Comparison of ENCODE assay signal across 15 mouse cellular contexts in the genomic region with DNA sequence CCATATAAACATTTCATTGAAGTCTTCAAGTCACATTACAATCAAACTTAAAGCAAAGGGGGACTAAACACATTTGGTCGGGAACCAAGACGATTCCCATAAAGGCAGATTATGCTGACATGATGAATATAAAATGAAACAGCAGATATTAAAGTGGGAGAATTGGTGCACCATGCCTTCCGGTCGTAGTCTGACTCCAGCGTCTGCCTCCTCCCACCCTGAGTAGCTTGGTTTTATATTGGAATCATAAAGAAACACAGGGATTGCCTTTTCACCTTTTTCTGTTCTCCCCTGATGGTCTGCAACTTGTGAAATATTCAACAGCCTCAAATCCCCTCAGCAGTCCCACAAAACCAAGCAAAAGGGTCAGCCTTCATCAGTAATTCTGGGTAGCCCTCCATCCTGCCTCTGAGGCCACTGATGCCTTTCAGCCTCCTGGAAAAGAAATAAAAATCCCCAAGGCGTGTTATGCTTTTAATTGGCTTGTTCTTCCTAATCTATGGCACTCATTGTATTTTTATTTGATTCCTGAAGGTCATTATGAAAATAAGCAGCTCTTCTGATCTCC.
"Had no signal": no experiment of that assay in that cellular context is flagged by ENCODE, and none has a peak within 500 bp of the region (broad histone marks: within the 10 kb centered on the region; RNA-seq: fewer than 3 reads in every experiment).

No protein-coding gene starts in this region.

- H3K4me2 ChIP-seq: intestine, embryonic 15.5 days; limb, embryonic 15.5 days; liver, embryonic 11.5 days; lung, embryonic 14.5 days had no signal

- H3K4me3 ChIP-seq: intestine, embryonic 15.5 days; limb, embryonic 15.5 days had no signal

- H3K9ac ChIP-seq: intestine, embryonic 15.5 days; limb, embryonic 15.5 days; liver, embryonic 14.5 days; liver, postnatal 0 days; lung, embryonic 14.5 days had no signal

- H3K36me3 ChIP-seq: intestine, embryonic 15.5 days; limb, embryonic 15.5 days had no signal

- H3K27ac ChIP-seq: intestine, embryonic 15.5 days; limb, embryonic 15.5 days; liver, embryonic 14.5 days; macrophage had no signal

- ATAC-seq: intestine, embryonic 15.5 days; liver, postnatal 0 days; lung, postnatal 0 days had no signal

- DNase-seq: kidney, adult 11 months; kidney, adult 8-10 months; kidney, postnatal 14 days; kidney, postnatal 4 days; left cerebral cortex, postnatal 4 days; liver, postnatal 0 days; lung, embryonic 14.5 days; thymus, adult 18-20 months; thymus, postnatal 36 days had no signal

- H3K9me3 ChIP-seq: intestine, embryonic 15.5 days; limb, embryonic 15.5 days had no signal

- H3K4me1 ChIP-seq: intestine, embryonic 15.5 days had no signal

- H3K27me3 ChIP-seq: intestine, embryonic 15.5 days; limb, embryonic 15.5 days had no signal
